Mouse (Mus musculus) liver, postnatal 0 days (tissue): ENCODE data around the gene Nrp2.

Experiments used
- CTCF ChIP-seq: sonication (generic); IDR thresholded peaks from 2 replicates; pipeline ENCODE4 v1.5.1; 2016; ENCODE audit warnings: antibody characterized with exemption, low read depth
- EP300 ChIP-seq: IDR thresholded peaks from 2 replicates; pipeline ENCODE4 v1.6.1; 2016; ENCODE audit warnings: antibody characterized with exemption, low read depth, mild to moderate bottlenecking

DNA sequence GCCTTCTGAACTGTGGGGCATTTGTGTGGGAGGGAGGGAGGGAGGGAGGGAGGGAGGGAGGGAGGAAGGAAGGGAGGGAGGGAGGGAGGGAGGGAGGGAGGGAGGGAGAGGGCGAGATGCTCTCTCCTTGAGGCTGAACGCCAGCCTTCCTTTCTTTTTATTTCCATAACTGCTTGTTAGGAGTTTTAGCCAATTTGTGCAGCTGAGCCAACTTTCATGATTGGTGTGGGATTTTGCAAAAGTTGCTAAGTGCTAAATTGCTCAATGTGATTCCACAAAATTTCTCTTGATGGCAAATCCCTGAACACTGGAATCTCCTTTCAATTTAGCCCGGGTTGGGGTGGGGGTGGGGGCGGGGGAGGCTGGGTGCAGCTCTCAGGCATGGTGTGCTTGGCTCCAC, 96.3 kb downstream of the Nrp2 start:
- no peak for TF ChIP-seq CTCF
- TF ChIP-seq EP300, result no peak
